Mouse (Mus musculus): ENCODE results near the gene Hectd4. TPM values are rescaled to one million over a fixed set of nuclear protein-coding genes. Genes with fewer than 3 reads are reported as not detected.
A peak's percentile ranks its signal among the peaks of the same experiment; 100 is the strongest.

Hectd4 gene
- polyA plus RNA-seq, 1 experiment from 2014 or later = 2.0 TPM

DNA sequence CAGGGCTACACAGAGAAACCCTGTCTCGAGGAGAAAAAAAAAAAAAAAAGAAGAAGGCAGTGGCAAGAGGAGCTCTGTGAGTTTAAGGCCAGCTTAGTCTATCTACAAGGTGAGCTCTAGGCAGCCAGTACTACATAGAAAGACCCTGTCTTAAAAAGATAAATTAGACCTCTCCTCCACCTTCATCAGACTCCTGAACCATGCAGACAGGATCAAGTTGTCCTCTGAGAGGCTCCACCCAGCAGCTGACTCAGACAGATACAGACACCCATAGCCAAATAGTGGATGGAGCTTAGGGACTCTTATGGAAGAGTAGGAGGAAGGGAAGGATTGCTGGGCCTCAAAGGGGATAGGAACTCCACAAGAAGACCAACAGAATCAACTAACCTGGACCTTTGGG lies 25.8 kb upstream of the Hectd4 start:
- no peak for TF ChIP-seq CTCF (IDR thresholded peaks at IDR 0.05; ENCODE audit: low read depth)
- H3K9ac ChIP-seq (ENCODE audit: low read depth, low read length) = no peak overlapping the region
- H3K36me3 ChIP-seq (ENCODE audit: insufficient read depth, low read length) = no peaks in the 10 kb centered on the region
- no peaks in the 10 kb centered on the region for H3K27me3 ChIP-seq (ENCODE audit: insufficient read depth, low read length)
- WGBS = 33% methylated on average over 1 of the region's 1 CpGs
- H3K9me3 ChIP-seq (replicated peaks; ENCODE audit: low read length) = no peaks in the 10 kb centered on the region
- no peak overlapping the region for H3K27ac ChIP-seq
- H3K4me1 ChIP-seq (replicated peaks; ENCODE audit: insufficient read depth, low read length) = peaks cover 4% of the 10 kb centered on the region; the same call in 1 of the 2 replicates
- ATAC-seq (replicated peaks; ENCODE audit: low FRiP score, low read depth) (no peak), DNase-seq (ENCODE audit: low spot score) (no peak)
- H3K4me3 ChIP-seq (replicated peaks; ENCODE audit: low read depth, low read length) = no peak overlapping the region
- no peak overlapping the region for H3K4me2 ChIP-seq (ENCODE audit: low read length)

DNA sequence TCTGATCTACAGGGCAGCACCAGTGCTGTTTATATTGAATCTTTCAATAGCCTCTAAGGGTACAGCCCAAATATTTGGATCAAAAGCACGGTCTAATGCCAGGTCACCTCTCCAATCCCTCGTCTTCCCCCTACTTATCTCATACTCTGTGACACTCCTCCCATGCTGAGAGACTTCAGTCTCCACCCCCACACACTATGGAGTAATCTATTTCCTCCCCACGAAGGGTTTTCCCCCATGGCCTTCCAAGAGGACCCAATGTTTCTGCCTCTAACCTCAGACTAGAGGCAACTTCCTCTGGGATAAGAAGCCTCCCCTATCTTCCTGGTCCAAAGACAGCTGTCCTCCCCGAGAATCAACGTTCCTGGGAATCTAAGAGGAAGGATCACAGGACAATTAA lies 23.3 kb upstream of the Hectd4 start:
- H3K4me2 ChIP-seq (ENCODE audit: low read length) = no peak overlapping the region
- no peak overlapping the region for H3K9ac ChIP-seq (ENCODE audit: low read depth, low read length)
- H3K27ac ChIP-seq = no peak overlapping the region
- no peaks in the 10 kb centered on the region for H3K9me3 ChIP-seq (replicated peaks; ENCODE audit: low read length)
- DNase-seq (ENCODE audit: low spot score) (no peak), ATAC-seq (replicated peaks; ENCODE audit: low FRiP score, low read depth) (no peak)
- no peak overlapping the region for H3K4me3 ChIP-seq (replicated peaks; ENCODE audit: low read depth, low read length)
- TF ChIP-seq CTCF (IDR thresholded peaks at IDR 0.05; ENCODE audit: low read depth) = no peak
- WGBS = 31% methylated on average over 5 of the region's 5 CpGs
- H3K4me1 ChIP-seq (replicated peaks; ENCODE audit: insufficient read depth, low read length) = no peaks in the 10 kb centered on the region
- H3K36me3 ChIP-seq (ENCODE audit: insufficient read depth, low read length) = no peaks in the 10 kb centered on the region
- H3K27me3 ChIP-seq (ENCODE audit: insufficient read depth, low read length) = no peaks in the 10 kb centered on the region

DNA sequence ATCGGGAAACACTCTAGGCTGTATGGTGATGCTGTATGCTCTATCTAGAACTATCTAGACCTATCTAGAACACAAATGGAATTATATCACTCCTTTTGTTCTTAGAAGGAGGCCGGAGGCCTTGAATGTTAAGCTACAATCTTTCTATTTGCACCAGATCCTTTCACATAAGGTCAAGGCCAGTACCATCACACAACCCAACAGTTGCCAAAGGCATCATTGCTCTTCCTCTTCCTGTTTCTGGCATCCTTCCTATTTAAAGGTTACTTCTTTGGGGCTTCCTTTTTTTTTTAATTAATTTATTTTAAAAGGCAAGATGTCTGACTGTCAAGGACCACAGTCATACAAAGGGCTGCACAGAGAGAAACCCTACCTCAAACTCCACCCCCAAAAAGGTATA lies 22.7 kb upstream of the Hectd4 start:
- no peaks in the 10 kb centered on the region for H3K27me3 ChIP-seq (ENCODE audit: insufficient read depth, low read length)
- no peak for TF ChIP-seq CTCF (IDR thresholded peaks at IDR 0.05; ENCODE audit: low read depth)
- WGBS = 76% methylated on average over 2 of the region's 2 CpGs
- no peak for ATAC-seq (replicated peaks; ENCODE audit: low FRiP score, low read depth)
- H3K9me3 ChIP-seq (replicated peaks; ENCODE audit: low read length) = no peaks in the 10 kb centered on the region
- DNase-seq (ENCODE audit: low spot score) = no peak
- no peaks in the 10 kb centered on the region for H3K36me3 ChIP-seq (ENCODE audit: insufficient read depth, low read length)
- no peaks in the 10 kb centered on the region for H3K4me1 ChIP-seq (replicated peaks; ENCODE audit: insufficient read depth, low read length)
- no peak overlapping the region for H3K4me2 ChIP-seq (ENCODE audit: low read length)
- H3K4me3 ChIP-seq (replicated peaks; ENCODE audit: low read depth, low read length) = no peak overlapping the region
- H3K27ac ChIP-seq = no peak overlapping the region
- H3K9ac ChIP-seq (ENCODE audit: low read depth, low read length) = no peak overlapping the region

DNA sequence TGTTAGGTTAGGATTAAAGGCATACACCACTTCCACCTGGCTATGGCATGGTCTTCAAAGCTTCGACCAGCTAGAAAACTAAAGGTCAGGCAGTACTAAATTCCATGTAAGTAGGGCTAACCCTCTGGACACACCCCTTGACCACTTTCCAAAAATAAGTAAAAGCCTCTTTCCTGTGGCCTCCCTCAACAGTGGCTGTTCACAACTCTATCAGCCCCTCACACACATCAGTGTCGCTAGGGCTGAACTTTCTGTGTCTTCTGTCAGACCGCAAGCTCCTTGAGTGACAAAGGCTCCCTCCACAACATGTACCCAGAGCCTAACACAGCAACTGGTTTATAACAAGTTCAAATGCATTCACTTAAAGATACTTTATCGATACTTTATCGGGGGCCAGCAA lies 21.6 kb upstream of the Hectd4 start:
- Histone ChIP-seq H3K4me3 (replicated peaks; ENCODE audit: low read depth, low read length) (no peak overlapping the region), H3K4me1 (replicated peaks; ENCODE audit: insufficient read depth, low read length) (no peaks in the 10 kb centered on the region), H3K9me3 (replicated peaks; ENCODE audit: low read length) (no peaks in the 10 kb centered on the region), H3K27me3 (ENCODE audit: insufficient read depth, low read length) (no peaks in the 10 kb centered on the region), H3K9ac (ENCODE audit: low read depth, low read length) (no peak overlapping the region), H3K36me3 (ENCODE audit: insufficient read depth, low read length) (no peaks in the 10 kb centered on the region), H3K27ac (no peak overlapping the region), H3K4me2 (ENCODE audit: low read length) (no peak overlapping the region)
- no peak for TF ChIP-seq CTCF (IDR thresholded peaks at IDR 0.05; ENCODE audit: low read depth)
- WGBS = 85% methylated on average over 5 of the region's 5 CpGs
- no peak for ATAC-seq (replicated peaks; ENCODE audit: low FRiP score, low read depth)
- DNase-seq (ENCODE audit: low spot score) = no peak

DNA sequence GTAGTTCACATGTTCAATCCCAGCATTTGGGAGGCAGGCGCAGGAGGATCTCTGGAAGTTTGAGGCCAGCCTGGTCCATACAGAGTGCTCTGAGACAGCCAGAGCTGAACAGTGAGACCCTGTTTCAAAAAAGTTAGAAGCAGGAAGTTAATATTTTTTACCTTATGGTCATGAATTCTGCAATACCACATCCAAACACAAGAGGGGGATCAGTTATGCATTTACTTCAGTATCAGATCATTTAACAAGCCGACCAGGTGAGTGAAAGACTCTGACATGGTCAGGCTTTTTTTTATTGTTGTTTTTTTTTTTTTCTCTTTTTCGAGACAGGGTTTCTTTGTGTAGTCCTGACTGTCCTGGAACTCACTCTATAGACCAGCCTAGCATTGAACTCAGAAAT lies 18.3 kb upstream of the Hectd4 start:
- H3K4me3 ChIP-seq (replicated peaks; ENCODE audit: low read depth, low read length) = no peak overlapping the region
- WGBS = 42% methylated on average over 3 of the region's 3 CpGs

DNA sequence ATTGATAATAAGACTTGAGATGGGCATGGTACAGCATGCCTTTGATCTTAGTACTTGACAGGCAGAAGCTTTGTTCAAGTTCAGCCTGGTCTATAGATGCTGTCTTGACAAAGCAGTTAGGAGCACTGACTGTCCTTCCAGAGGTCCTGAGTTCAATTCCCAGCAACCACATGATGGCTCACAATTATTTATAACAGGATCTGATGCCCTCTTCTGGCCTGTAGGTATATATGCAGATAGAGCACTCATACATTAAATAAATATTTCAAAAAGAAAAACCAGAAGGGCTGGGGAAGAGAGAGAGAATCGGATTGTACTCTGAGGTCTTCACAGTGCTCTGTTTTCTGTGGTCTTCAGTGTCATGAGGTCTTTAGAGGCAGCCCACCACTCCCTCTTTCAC lies 17.6 kb upstream of the Hectd4 start:
- 77% methylated on average over 1 of the region's 1 CpGs for WGBS

More for the DNA sequence above, 18.3 kb upstream of the Hectd4 start:
- Histone ChIP-seq H3K36me3 (ENCODE audit: insufficient read depth, low read length) (peaks cover 7% of the 10 kb centered on the region; the same call in 1 of the 2 replicates), H3K27ac (no peak overlapping the region), H3K9ac (ENCODE audit: low read depth, low read length) (no peak overlapping the region), H3K27me3 (ENCODE audit: insufficient read depth, low read length) (no peaks in the 10 kb centered on the region), H3K4me2 (ENCODE audit: low read length) (no peak overlapping the region), H3K4me1 (replicated peaks; ENCODE audit: insufficient read depth, low read length) (peaks cover 9% of the 10 kb centered on the region; the same call in 1 of the 2 replicates), H3K9me3 (replicated peaks; ENCODE audit: low read length) (no peaks in the 10 kb centered on the region)
- ATAC-seq (replicated peaks; ENCODE audit: low FRiP score, low read depth) (no peak), DNase-seq (ENCODE audit: low spot score) (peak; percentile 65)
- peak; percentile 68 for TF ChIP-seq CTCF (IDR thresholded peaks at IDR 0.05; ENCODE audit: low read depth)

More for the DNA sequence above, 17.6 kb upstream of the Hectd4 start:
- Histone ChIP-seq H3K36me3 (ENCODE audit: insufficient read depth, low read length) (peaks cover 13% of the 10 kb centered on the region), H3K4me2 (ENCODE audit: low read length) (no peak overlapping the region), H3K9ac (ENCODE audit: low read depth, low read length) (no peak overlapping the region), H3K27me3 (ENCODE audit: insufficient read depth, low read length) (no peaks in the 10 kb centered on the region), H3K4me1 (replicated peaks; ENCODE audit: insufficient read depth, low read length) (peaks cover 11% of the 10 kb centered on the region; the same call in 1 of the 2 replicates), H3K27ac (no peak overlapping the region), H3K9me3 (replicated peaks; ENCODE audit: low read length) (no peaks in the 10 kb centered on the region), H3K4me3 (replicated peaks; ENCODE audit: low read depth, low read length) (no peak overlapping the region)
- ATAC-seq (replicated peaks; ENCODE audit: low FRiP score, low read depth) (no peak), DNase-seq (ENCODE audit: low spot score) (no peak)
- peak; percentile 20; the same call in 1 of the 2 replicates for TF ChIP-seq CTCF (IDR thresholded peaks at IDR 0.05; ENCODE audit: low read depth)
